ENCODE assay signal across 20 mouse cellular contexts in the genomic region with DNA sequence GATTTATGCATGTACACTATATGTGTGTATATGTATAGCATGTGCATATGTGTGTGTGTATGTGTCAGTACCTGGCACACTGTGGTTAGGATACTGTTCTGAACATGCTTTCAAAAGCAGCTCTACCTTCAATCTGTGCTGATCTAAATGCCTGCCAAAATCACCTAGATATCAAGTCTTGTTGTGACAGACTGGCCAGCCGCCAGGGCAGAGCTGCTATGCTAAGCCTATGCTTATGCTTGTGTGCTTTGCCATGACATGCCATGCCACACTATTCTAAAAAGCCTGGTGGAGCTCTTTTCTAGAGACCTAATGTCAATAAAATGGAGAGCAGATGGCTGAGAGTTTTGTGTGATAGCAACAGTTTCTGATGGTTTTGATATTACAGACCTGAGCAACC.
DNase-seq lines count a peak whose midpoint lies in the region; ATAC-seq lines count a peak whose summit lies in the region.
"Had no signal": no experiment of that assay in that cellular context is flagged by ENCODE, and none has a peak within 500 bp of the region (broad histone marks: within the 10 kb centered on the region; RNA-seq: fewer than 3 reads in every experiment).

No protein-coding gene starts in this region.

- H3K4me1 ChIP-seq in forebrain, embryonic 15.5 days, result no peaks in the 10 kb centered on the region
- no peaks in the 10 kb centered on the region for H3K4me1 ChIP-seq in forebrain, embryonic 12.5 days
- H3K4me1 ChIP-seq: hindbrain, embryonic 15.5 days; liver, embryonic 15.5 days; neural tube, embryonic 12.5 days had no signal

- 75% methylated on average over 1 of the region's 1 CpGs for WGBS in forebrain, embryonic 15.5 days
- 85% methylated on average over 1 of the region's 1 CpGs for WGBS in forebrain, embryonic 12.5 days

- H3K36me3 ChIP-seq in forebrain, embryonic 15.5 days, result peaks cover 26% of the 10 kb centered on the region
- peaks cover 16% of the 10 kb centered on the region for H3K36me3 ChIP-seq in forebrain, embryonic 12.5 days (replicated peaks)

- no peaks in the 10 kb centered on the region for H3K27me3 ChIP-seq in forebrain, embryonic 15.5 days
- no peaks in the 10 kb centered on the region for H3K27me3 ChIP-seq in forebrain, embryonic 12.5 days
- H3K27me3 ChIP-seq: hindbrain, embryonic 15.5 days; liver, embryonic 15.5 days; neural tube, embryonic 12.5 days had no signal

- H3K9ac ChIP-seq in forebrain, embryonic 15.5 days (replicated peaks), result no peak overlapping the region
- no peak overlapping the region for H3K9ac ChIP-seq in forebrain, embryonic 12.5 days
- H3K9ac ChIP-seq: hindbrain, embryonic 15.5 days; liver, embryonic 15.5 days; neural tube, embryonic 12.5 days had no signal

- no peak overlapping the region for H3K4me2 ChIP-seq in forebrain, embryonic 15.5 days (replicated peaks)
- H3K4me2 ChIP-seq in forebrain, embryonic 12.5 days, result no peak overlapping the region
- H3K4me2 ChIP-seq: hindbrain, embryonic 15.5 days; liver, embryonic 15.5 days; midbrain, embryonic 11.5 days; neural tube, embryonic 12.5 days had no signal

- H3K9me3 ChIP-seq in forebrain, embryonic 15.5 days, result no peaks in the 10 kb centered on the region
- H3K9me3 ChIP-seq in forebrain, embryonic 12.5 days, result no peaks in the 10 kb centered on the region
- H3K9me3 ChIP-seq: hindbrain, embryonic 15.5 days; liver, embryonic 15.5 days; neural tube, embryonic 12.5 days had no signal

- H3K4me3 ChIP-seq in forebrain, embryonic 15.5 days, result no peak overlapping the region
- H3K4me3 ChIP-seq in forebrain, embryonic 12.5 days (replicated peaks), result no peak overlapping the region
- H3K4me3 ChIP-seq: heart, adult 2 months; hindbrain, embryonic 15.5 days; liver, embryonic 15.5 days; neural tube, embryonic 12.5 days had no signal

- DNase-seq in urinary bladder, postnatal 14 days (ENCODE audit: low spot score), result peak; percentile 36
- DNase-seq in urinary bladder, postnatal 25 days (ENCODE audit: low spot score), result no peak
- DNase-seq in cerebellum, postnatal 25 days, result peak; percentile 59 to 83
- no peak for DNase-seq in frontal cortex, postnatal 14 days (ENCODE audit: low spot score in 2 of 2)
- DNase-seq: adrenal gland, adult 2 months; embryo, embryonic 11 days; heart, adult 2 months; heart, postnatal 4 days; kidney, adult 11 months; spleen, adult 18-20 months; thymus, postnatal 4 days had no signal

- peak; percentile 63 for ATAC-seq in forebrain, embryonic 15.5 days (replicated peaks)
- no peak for ATAC-seq in forebrain, embryonic 12.5 days (ENCODE audit: low FRiP score)
- ATAC-seq in activated CD4-positive, CD25-positive, alpha-beta regulatory T cell, adult 4 months, result no peak
- ATAC-seq: lung, postnatal 0 days had no signal

- no peak overlapping the region for H3K27ac ChIP-seq in forebrain, embryonic 15.5 days (replicated peaks)
- H3K27ac ChIP-seq in forebrain, embryonic 12.5 days, result no peak overlapping the region
- H3K27ac ChIP-seq: heart, adult 2 months; hindbrain, embryonic 15.5 days; kidney, postnatal 0 days; liver, embryonic 15.5 days; neural tube, embryonic 12.5 days had no signal

Comparison
In these comparisons a context has a peak if more than half of its experiments do, and no peak if none do; other contexts are left out.
1. DNase-seq: peak in urinary bladder, postnatal 14 days (single experiment) and cerebellum, postnatal 25 days (2 of 2); none in urinary bladder, postnatal 25 days (single experiment) and frontal cortex, postnatal 14 days (0 of 2).